Mouse (Mus musculus) CD4-positive naive resting alpha-beta T cell, adult 57 days (primary cell): Measurements from ENCODE around the gene 1700001L19Rik. TPM values are rescaled to one million over a fixed set of nuclear protein-coding genes. Genes with fewer than 3 reads are reported as not detected.

Experiments used
- total RNA-seq: library from RNA; stranded (reverse); gene quantifications from one replicate; pipeline ENCODE4 v1.2.4, GENCODE M21; 2023

Gene 1700001L19Rik
- not detected for total RNA-seq

DNA sequence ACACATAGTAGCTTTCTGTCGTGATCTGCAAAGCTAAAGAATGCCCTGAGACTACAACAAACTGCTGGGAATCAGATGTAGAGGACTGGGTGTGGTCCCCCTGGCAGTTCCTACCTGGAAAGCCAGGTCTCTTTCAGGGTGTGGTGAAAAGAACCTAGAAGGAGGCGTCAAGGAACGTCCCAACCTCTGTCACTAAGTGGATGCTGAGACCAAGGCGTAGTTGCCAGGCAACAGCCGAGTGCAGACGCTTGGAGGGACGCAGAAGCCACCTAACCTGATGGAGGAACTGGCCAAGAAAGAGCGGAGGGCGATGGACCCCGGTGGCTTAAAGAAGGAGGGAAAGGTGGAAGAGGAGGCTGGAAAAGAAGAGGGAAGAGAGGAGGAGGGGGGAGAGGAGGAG is at the start of gene 1700001L19Rik:
Gene 1700001L19Rik (plus strand): TSS at position 223 of the 400 bp plus-strand sequence.

DNA sequence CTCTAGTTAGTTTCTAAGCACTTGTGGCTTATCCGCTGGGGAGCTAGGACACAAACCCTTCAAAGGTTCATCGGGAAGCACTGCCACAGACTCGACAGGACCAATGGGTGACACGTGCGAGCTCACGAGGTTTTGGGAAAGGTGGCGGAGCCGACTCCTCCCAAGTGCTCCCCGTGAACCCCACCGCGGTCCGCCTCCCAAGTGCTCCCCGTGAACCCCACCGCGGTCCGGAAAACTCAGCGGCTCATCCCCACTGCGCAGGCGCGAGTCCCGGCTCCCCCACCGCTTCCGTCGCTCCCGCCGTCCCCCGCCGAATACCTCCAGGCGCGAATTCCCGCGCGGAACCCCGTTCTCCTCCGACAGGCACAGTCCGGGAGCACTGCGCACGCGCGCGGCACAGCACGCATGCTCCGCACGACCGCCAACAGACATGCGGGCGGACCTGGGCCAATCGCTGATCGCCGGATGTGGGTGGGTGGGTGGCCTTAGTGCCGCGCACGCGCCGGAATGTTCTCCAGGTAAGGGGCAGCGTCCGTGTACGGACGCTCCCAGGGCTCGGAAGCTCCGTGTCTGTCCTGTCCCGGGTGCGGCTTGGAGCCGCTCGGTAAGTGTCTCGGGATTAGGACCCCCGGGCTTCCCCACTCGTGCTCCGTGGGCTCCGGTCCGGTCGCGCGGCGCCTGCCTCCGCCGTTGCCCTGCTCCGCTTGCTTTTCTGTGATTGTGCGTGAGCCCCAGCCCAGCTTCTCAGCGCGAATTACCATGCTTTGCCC is 15.3 kb upstream of the 1700001L19Rik start, which contains the start of the genes Mtrr and Fastkd3:
Gene Mtrr (minus strand): TSS at position 403 of the 770 bp plus-strand sequence.
Gene Fastkd3 (plus strand): TSS at position 488 of the 770 bp plus-strand sequence.

Other genes with a start within 250 kb of the 1700001L19Rik start
- gene Mtrr, start 15.3 kb upstream of the 1700001L19Rik start, total RNA-seq: 26.5 TPM
- 9.8 TPM for gene Fastkd3, start 15.2 kb upstream of the 1700001L19Rik start, total RNA-seq